Mouse (Mus musculus): Measurements from ENCODE around the gene Cyp2w1. TPM values are rescaled to one million over a fixed set of nuclear protein-coding genes. Genes with fewer than 3 reads are reported as not detected.

Cyp2w1 gene
- polyA plus RNA-seq, 1 experiment from 2014 or later, result not detected

GRCm38 (mm10) chr5:139326986-139327633, 25.3 kb upstream of the Cyp2w1 start:
- Histone ChIP-seq H3K9ac (ENCODE audit: low read depth, low read length) (no peak overlapping the region), H3K27ac (no peak overlapping the region), H3K27me3 (ENCODE audit: insufficient read depth, low read length) (peaks cover 16% of the 10 kb centered on the region; the same call in 1 of the 2 replicates), H3K4me1 (replicated peaks; ENCODE audit: insufficient read depth, low read length) (peaks cover 12% of the 10 kb centered on the region), H3K4me3 (replicated peaks; ENCODE audit: low read depth, low read length) (no peak overlapping the region), H3K9me3 (replicated peaks; ENCODE audit: low read length) (no peaks in the 10 kb centered on the region), H3K4me2 (ENCODE audit: low read length) (no peak overlapping the region), H3K36me3 (ENCODE audit: insufficient read depth, low read length) (no peaks in the 10 kb centered on the region)
- no peak for TF ChIP-seq CTCF (IDR thresholded peaks at IDR 0.05; ENCODE audit: low read depth)
- 82% methylated on average over 7 of the region's 7 CpGs for WGBS
- ATAC-seq (replicated peaks; ENCODE audit: low FRiP score, low read depth), result no peak
- no peak for DNase-seq (ENCODE audit: low spot score)

DNA sequence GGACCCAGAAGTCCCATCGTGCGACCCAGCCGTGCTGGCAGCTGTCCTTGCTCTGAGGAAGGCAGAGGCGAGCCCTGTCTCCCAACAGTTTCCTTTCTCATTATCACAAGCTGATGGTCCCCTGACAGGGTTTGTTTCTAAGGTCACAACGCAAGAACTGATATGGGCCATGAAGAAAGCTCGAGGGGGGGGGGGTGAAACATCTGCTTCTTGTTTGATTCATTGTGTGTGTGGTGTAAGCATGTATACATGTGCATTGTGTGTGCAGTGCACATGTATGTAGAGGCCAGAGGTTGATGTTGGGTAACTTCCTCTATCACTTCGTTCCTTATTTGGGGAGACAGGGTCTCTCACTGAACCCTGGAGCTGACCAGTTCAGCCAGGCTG, 24.8 kb upstream of the Cyp2w1 start:
- ATAC-seq (replicated peaks; ENCODE audit: low FRiP score, low read depth) (no peak), DNase-seq (ENCODE audit: low spot score) (no peak)
- H3K36me3 ChIP-seq (ENCODE audit: insufficient read depth, low read length), result no peaks in the 10 kb centered on the region
- H3K9me3 ChIP-seq (replicated peaks; ENCODE audit: low read length), result no peaks in the 10 kb centered on the region
- no peak for TF ChIP-seq CTCF (IDR thresholded peaks at IDR 0.05; ENCODE audit: low read depth)
- H3K4me1 ChIP-seq (replicated peaks; ENCODE audit: insufficient read depth, low read length), result peaks cover 12% of the 10 kb centered on the region
- H3K27ac ChIP-seq, result no peak overlapping the region
- H3K9ac ChIP-seq (ENCODE audit: low read depth, low read length), result no peak overlapping the region
- no peak overlapping the region for H3K4me2 ChIP-seq (ENCODE audit: low read length)
- H3K27me3 ChIP-seq (ENCODE audit: insufficient read depth, low read length), result peaks cover 16% of the 10 kb centered on the region; the same call in 1 of the 2 replicates
- WGBS, result 72% methylated on average over 7 of the region's 7 CpGs
- H3K4me3 ChIP-seq (replicated peaks; ENCODE audit: low read depth, low read length), result no peak overlapping the region

- WGBS, result 53% methylated on average over 7 of the region's 7 CpGs
- H3K27me3 ChIP-seq (ENCODE audit: insufficient read depth, low read length), result peaks cover 2% of the 10 kb centered on the region; the same call in 1 of the 2 replicates
- no peak overlapping the region for H3K9ac ChIP-seq (ENCODE audit: low read depth, low read length)
- no peak for DNase-seq (ENCODE audit: low spot score)
- no peak overlapping the region for H3K4me3 ChIP-seq (replicated peaks; ENCODE audit: low read depth, low read length)
- H3K4me2 ChIP-seq (ENCODE audit: low read length), result no peak overlapping the region
- no peaks in the 10 kb centered on the region for H3K9me3 ChIP-seq (replicated peaks; ENCODE audit: low read length)
- ATAC-seq (replicated peaks; ENCODE audit: low FRiP score, low read depth), result no peak
- H3K4me1 ChIP-seq (replicated peaks; ENCODE audit: insufficient read depth, low read length), result 0 out of 2 replicates have a peak, but pooled peaks cover 4% of the 10 kb centered on the region
- H3K36me3 ChIP-seq (ENCODE audit: insufficient read depth, low read length), result 0 out of 2 replicates have a peak, but pooled peaks cover 3% of the 10 kb centered on the region
- no peak for TF ChIP-seq CTCF (IDR thresholded peaks at IDR 0.05; ENCODE audit: low read depth)
- no peak overlapping the region for H3K27ac ChIP-seq
These were observed 21.7 kb upstream of the Cyp2w1 start for GRCm38 (mm10) chr5:139330766-139331165.

GRCm38 (mm10) chr5:139331742-139332141, 20.7 kb upstream of the Cyp2w1 start:
- Histone ChIP-seq H3K27ac (no peak overlapping the region), H3K4me3 (replicated peaks; ENCODE audit: low read depth, low read length) (no peak overlapping the region), H3K9me3 (replicated peaks; ENCODE audit: low read length) (no peaks in the 10 kb centered on the region), H3K4me1 (replicated peaks; ENCODE audit: insufficient read depth, low read length) (0 out of 2 replicates have a peak, but pooled peaks cover 4% of the 10 kb centered on the region), H3K9ac (ENCODE audit: low read depth, low read length) (no peak overlapping the region), H3K27me3 (ENCODE audit: insufficient read depth, low read length) (no peaks in the 10 kb centered on the region), H3K36me3 (ENCODE audit: insufficient read depth, low read length) (peaks cover 4% of the 10 kb centered on the region; the same call in 1 of the 2 replicates), H3K4me2 (ENCODE audit: low read length) (no peak overlapping the region)
- TF ChIP-seq CTCF (IDR thresholded peaks at IDR 0.05; ENCODE audit: low read depth), result peak; percentile 99
- 16% methylated on average over 8 of the region's 8 CpGs for WGBS
- DNase-seq (ENCODE audit: low spot score), result peak; percentile 77
- ATAC-seq (replicated peaks; ENCODE audit: low FRiP score, low read depth), result peak; percentile 23; the same call in 1 of the 2 replicates

- WGBS, result 71% methylated on average over 8 of the region's 8 CpGs
- Histone ChIP-seq H3K36me3 (ENCODE audit: insufficient read depth, low read length) (peaks cover 12% of the 10 kb centered on the region; the same call in 1 of the 2 replicates), H3K4me3 (replicated peaks; ENCODE audit: low read depth, low read length) (no peak overlapping the region), H3K9ac (ENCODE audit: low read depth, low read length) (no peak overlapping the region), H3K27me3 (ENCODE audit: insufficient read depth, low read length) (no peaks in the 10 kb centered on the region), H3K4me2 (ENCODE audit: low read length) (no peak overlapping the region), H3K4me1 (replicated peaks; ENCODE audit: insufficient read depth, low read length) (0 out of 2 replicates have a peak, but pooled peaks cover 4% of the 10 kb centered on the region), H3K9me3 (replicated peaks; ENCODE audit: low read length) (no peaks in the 10 kb centered on the region), H3K27ac (no peak overlapping the region; the same call in 1 of the 2 replicates)
- DNase-seq (ENCODE audit: low spot score) (no peak), ATAC-seq (replicated peaks; ENCODE audit: low FRiP score, low read depth) (no peak)
- TF ChIP-seq CTCF (IDR thresholded peaks at IDR 0.05; ENCODE audit: low read depth), result no peak
These were observed 19.7 kb upstream of the Cyp2w1 start for GRCm38 (mm10) chr5:139332590-139333272.

DNA sequence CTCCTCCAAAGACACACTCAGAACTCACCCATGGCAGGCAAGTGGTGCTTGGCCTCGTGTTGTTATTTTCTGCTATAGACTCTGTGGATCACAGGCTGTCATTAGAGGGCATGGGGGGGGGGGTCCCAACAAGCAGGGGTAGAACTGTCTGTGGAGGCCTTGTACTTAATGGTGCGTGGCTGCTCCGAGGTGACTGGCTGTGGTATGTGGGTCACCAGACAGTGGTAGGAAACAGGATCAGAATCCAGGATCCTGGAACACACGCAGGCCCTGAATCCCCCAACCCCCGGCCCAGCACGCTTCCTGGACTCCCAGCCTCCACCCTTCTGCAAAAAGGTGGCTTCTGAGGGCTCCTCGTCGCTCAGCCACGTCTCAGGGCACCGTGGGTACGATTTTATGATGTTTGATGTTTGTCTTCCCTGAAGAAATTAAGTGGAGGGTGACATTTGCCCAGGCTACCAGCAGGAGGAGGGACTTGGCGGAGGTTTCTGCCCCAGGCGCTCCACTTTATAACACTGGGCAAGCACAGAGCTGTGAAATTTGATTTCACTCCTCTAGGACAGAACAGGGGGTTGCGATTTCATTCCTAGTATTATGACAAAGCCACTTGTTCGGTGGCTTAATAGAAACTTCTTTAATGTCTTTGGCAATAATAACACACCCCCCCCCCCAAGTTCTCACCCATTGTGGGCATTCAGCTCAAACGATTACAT, 19.0 kb upstream of the Cyp2w1 start:
- Histone ChIP-seq H3K27me3 (ENCODE audit: insufficient read depth, low read length) (no peaks in the 10 kb centered on the region), H3K9ac (ENCODE audit: low read depth, low read length) (no peak overlapping the region), H3K4me3 (replicated peaks; ENCODE audit: low read depth, low read length) (no peak overlapping the region), H3K27ac (no peak overlapping the region), H3K4me1 (replicated peaks; ENCODE audit: insufficient read depth, low read length) (0 out of 2 replicates have a peak, but pooled peaks cover 4% of the 10 kb centered on the region), H3K36me3 (ENCODE audit: insufficient read depth, low read length) (peaks cover 19% of the 10 kb centered on the region; the same call in 1 of the 2 replicates), H3K4me2 (ENCODE audit: low read length) (no peak overlapping the region), H3K9me3 (replicated peaks; ENCODE audit: low read length) (no peaks in the 10 kb centered on the region)
- no peak for ATAC-seq (replicated peaks; ENCODE audit: low FRiP score, low read depth)
- peak; percentile 48 for DNase-seq (ENCODE audit: low spot score)
- TF ChIP-seq CTCF (IDR thresholded peaks at IDR 0.05; ENCODE audit: low read depth), result peak; percentile 45
- WGBS, result 35% methylated on average over 16 of the region's 16 CpGs

All from kidney, postnatal 0 days (tissue).